Mouse (Mus musculus) hindbrain, embryonic 14.5 days (tissue): Measurements from ENCODE around the gene Gcnt3. TPM values are rescaled to one million over a fixed set of nuclear protein-coding genes. Genes with fewer than 3 reads are reported as not detected.

ENCODE experiments used
- ATAC-seq: fragments of 200-750 bp; cut with Nextera tagmentation; 2 replicates; pipeline ENCODE4 v1.8.0; 2017; ENCODE audit warnings: moderate number of reproducible peaks, mild to moderate bottlenecking, moderate TSS enrichment, moderate library complexity; ENCODE audit not compliant: low FRiP score
- DNase-seq: peaks from one replicate; pipeline ENCODE4 v3.0.0-alpha.2; 2015; ENCODE audit warnings: low spot score
- H3K27ac ChIP-seq: fragments of 300-500 bp; sonication (generic); 2 replicates; pipeline ENCODE4 v1.5.1; 2014; ENCODE audit warnings: mild to moderate bottlenecking, moderate library complexity
- H3K27me3 ChIP-seq: fragments of 300-500 bp; sonication (generic); 2 replicates; pipeline ENCODE4 v1.6.1; 2014; ENCODE audit warnings: mild to moderate bottlenecking, low read length, mixed read lengths; ENCODE audit not compliant: control insufficient read depth, insufficient read depth
- H3K36me3 ChIP-seq: fragments of 300-500 bp; sonication (generic); replicated peaks from 2 replicates; pipeline ENCODE4 v1.6.1; 2014; ENCODE audit not compliant: control insufficient read depth, insufficient read depth
- H3K4me1 ChIP-seq: fragments of 300-500 bp; sonication (generic); replicated peaks from 2 replicates; pipeline ENCODE4 v1.6.1; 2014; ENCODE audit warnings: antibody characterized with exemption, low read length, mixed read lengths; ENCODE audit not compliant: control insufficient read depth, insufficient read depth
- H3K4me2 ChIP-seq: fragments of 300-500 bp; sonication (generic); replicated peaks from 2 replicates; pipeline ENCODE4 v1.6.1; 2014; ENCODE audit warnings: mild to moderate bottlenecking, moderate library complexity
- H3K4me3 ChIP-seq: fragments of 300-500 bp; sonication (generic); replicated peaks from 2 replicates; pipeline ENCODE4 v1.5.1; 2014; ENCODE audit warnings: mild to moderate bottlenecking, low read length
- H3K9ac ChIP-seq: fragments of 300-500 bp; sonication (generic); 2 replicates; pipeline ENCODE4 v1.6.1; 2014
- H3K9me3 ChIP-seq: fragments of 300-500 bp; sonication (generic); 2 replicates; pipeline ENCODE4 v1.6.1; 2016; ENCODE audit warnings: low read length; ENCODE audit not compliant: control insufficient read depth
- WGBS: fragments of 180-500 bp; shearing (Covaris S2); extraction: QIAGEN DNeasy Blood & Tissue Kit; methylation state at CpG from one replicate; pipeline ENCODE4 v1.1.7; 2014; 5-methylcytosine and 5-hydroxymethylcytosine counted together
- polyA plus RNA-seq: library from polyadenylated mRNA; unstranded; fragments of >200 nt; fragmentation: Nextera tagmentation; extraction: Ambion mirVana; gene quantifications from 2 replicates; pipeline ENCODE4 v1.2.1, GENCODE M21; 2014

Gcnt3 gene
- polyA plus RNA-seq, result 0.04 TPM in 1 of 2 replicates, not detected in the other

DNA sequence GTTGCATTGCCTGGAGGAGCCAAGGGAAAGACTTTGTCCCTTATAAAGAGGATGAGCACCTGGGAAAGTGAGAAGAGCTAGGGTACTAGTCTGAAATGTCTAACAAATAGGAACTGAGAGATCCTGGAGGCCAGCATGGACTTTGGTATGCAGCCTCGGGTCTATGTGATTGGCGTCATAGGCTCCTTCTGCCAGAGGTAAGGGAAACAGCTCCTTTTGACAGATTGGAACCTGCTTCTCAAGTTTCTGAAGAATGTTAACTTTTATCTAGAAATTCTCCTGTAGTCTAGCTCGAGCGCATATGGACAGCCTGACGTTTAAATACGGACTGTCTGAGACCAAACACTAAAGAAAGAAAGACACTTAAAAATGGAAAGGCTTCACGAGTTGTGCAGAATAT, at the start of gene Gcnt3:
TSS of gene Gcnt3 (minus strand) at position 101 of the 400 bp plus-strand sequence.
- Histone ChIP-seq H3K36me3 (no peaks in the 10 kb centered on the region), H3K27me3 (no peaks in the 10 kb centered on the region), H3K9me3 (no peaks in the 10 kb centered on the region), H3K27ac (no peak within 1 kb of the TSS), H3K9ac (no peak within 1 kb of the TSS), H3K4me2 (no peak within 1 kb of the TSS), H3K4me1 (no peaks in the 10 kb centered on the region), H3K4me3 (no peak within 1 kb of the TSS)
- WGBS, result 92% methylated on average over 7 of the region's 7 CpGs
- ATAC-seq, result no peak
- DNase-seq, result no peak

DNA sequence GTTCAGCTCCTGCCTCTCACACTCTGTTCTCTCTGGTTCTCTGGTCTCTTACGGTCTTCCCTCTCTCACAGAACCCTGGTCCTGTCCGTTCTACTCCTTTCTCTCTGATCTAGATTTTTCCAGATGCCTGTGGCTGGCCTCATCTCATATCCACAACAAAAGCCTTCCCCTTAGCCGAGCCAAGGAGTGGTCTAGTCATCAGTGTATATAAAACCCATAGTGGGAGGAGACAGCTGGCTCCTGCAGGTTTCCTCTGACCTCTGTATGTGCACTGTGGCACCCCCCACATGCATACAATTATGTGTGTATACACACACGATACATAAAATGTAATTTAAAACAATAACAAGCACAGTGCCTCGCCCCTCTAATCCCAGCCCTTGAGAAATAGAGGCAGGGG, 49.5 kb upstream of the Gcnt3 start:
- H3K4me3 ChIP-seq, result no peak overlapping the region
- no peak overlapping the region for H3K9ac ChIP-seq
- no peaks in the 10 kb centered on the region; the same call in 1 of the 2 replicates for H3K36me3 ChIP-seq
- no peak overlapping the region for H3K4me2 ChIP-seq
- H3K27ac ChIP-seq, result no peak overlapping the region
- no peaks in the 10 kb centered on the region for H3K27me3 ChIP-seq
- H3K4me1 ChIP-seq, result 0 out of 2 replicates have a peak, but pooled peaks cover 4% of the 10 kb centered on the region
- whole genome bisulfite sequencing, result 67% methylated on average over 5 of the region's 5 CpGs
- no peak for DNase-seq
- H3K9me3 ChIP-seq, result no peaks in the 10 kb centered on the region
- no peak for ATAC-seq

DNA sequence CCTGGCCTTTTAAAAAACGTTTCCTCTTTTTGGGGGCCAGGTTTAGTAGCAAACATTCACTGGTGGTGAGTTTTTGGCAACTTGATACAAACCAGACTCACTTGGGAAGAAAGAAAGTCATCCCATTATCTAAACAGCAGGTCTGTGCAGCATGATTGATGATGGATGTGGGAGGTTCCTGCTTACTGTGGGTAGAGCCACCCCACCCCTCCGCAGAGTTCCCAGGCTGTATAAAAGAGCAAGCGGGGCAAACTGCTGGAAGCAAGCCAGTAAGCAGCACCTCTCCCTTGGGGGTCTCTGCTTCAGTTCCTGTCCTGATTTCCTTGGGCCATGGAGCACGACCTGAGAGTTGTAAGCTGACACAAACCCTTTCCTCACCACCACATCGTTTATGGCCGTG, 48.2 kb upstream of the Gcnt3 start:
- H3K4me2 ChIP-seq, result no peak overlapping the region
- no peak overlapping the region for H3K9ac ChIP-seq
- H3K9me3 ChIP-seq, result no peaks in the 10 kb centered on the region
- no peaks in the 10 kb centered on the region for H3K36me3 ChIP-seq
- DNase-seq (no peak), ATAC-seq (no peak)
- no peak overlapping the region for H3K4me3 ChIP-seq
- H3K27ac ChIP-seq, result no peak overlapping the region
- WGBS, result 36% methylated on average over 6 of the region's 6 CpGs
- no peaks in the 10 kb centered on the region for H3K27me3 ChIP-seq
- H3K4me1 ChIP-seq, result 0 out of 2 replicates have a peak, but pooled peaks cover 4% of the 10 kb centered on the region

DNA sequence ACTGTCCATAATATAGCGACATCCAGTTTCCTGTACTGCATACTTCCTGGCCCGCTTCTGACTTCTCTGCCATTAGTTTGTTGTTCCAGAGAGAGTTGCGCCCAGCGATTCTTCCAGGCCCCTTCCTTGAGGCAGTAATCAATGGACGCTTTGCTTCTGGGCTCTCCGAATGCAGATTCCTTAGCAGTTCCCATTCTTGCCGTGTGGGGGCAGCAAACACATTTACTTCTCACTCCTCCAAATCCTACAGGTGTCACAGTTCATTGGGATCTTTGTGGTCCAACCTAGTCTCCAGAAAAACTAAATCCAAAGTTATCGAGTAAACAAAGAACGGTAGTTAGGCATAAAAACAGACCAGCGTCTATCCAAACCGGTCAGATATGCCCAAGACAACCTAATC, 46.2 kb upstream of the Gcnt3 start:
- Histone ChIP-seq H3K36me3 (no peaks in the 10 kb centered on the region), H3K27me3 (no peaks in the 10 kb centered on the region), H3K9ac (no peak overlapping the region), H3K4me1 (0 out of 2 replicates have a peak, but pooled peaks cover 4% of the 10 kb centered on the region), H3K27ac (no peak overlapping the region), H3K4me3 (no peak overlapping the region), H3K9me3 (no peaks in the 10 kb centered on the region), H3K4me2 (no peak overlapping the region)
- DNase-seq, result peak; percentile 64
- WGBS, result 62% methylated on average over 11 of the region's 11 CpGs
- ATAC-seq, result no peak

DNA sequence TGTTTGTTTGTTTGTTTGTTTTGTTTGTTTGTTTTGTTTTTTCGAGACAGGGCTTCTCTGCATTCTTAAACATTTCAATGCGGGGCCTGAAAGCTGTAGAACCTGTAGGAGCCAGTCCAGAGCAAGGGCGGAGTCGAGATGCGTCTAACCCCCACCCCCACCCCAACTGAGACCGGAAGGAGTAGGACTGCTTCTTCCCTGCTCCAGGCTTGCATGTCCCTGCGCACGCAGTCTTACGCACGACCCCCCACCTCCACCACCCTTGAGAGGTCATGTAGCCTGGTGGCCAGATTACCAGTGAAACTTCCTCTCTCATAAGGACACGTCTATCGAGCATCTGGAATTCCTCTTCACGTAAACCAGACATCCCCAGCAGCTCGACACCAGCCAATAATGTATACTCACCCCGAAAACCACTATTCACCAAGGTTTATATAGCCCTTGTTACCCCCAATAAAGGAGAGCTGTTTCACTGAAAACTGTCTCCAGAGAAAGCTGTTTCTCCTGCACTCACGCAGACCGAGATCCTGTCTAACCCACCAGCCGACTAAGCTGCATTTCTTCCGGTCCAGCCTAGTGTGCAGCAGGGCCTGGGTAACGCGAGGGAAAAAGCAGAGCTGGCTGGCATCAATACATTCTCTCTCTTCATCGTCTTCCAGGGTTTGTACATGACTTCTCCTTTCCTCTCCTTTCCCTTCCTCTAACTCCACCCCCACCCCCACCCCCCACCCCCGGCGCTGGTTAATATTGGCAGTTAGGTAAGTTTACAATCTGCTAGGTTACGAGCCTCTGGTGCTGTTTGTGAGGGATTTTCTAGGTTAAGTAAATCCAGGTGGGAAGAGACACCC, 44.7 kb upstream of the Gcnt3 start:
- no peak for DNase-seq
- WGBS, result 84% methylated on average over 25 of the region's 25 CpGs
- H3K9me3 ChIP-seq, result no peaks in the 10 kb centered on the region
- no peak overlapping the region for H3K27ac ChIP-seq
- no peaks in the 10 kb centered on the region for H3K4me1 ChIP-seq
- H3K4me3 ChIP-seq, result no peak overlapping the region
- H3K36me3 ChIP-seq, result no peaks in the 10 kb centered on the region
- no peaks in the 10 kb centered on the region for H3K27me3 ChIP-seq
- H3K4me2 ChIP-seq, result no peak overlapping the region
- no peak overlapping the region for H3K9ac ChIP-seq
- ATAC-seq, result no peak

DNA sequence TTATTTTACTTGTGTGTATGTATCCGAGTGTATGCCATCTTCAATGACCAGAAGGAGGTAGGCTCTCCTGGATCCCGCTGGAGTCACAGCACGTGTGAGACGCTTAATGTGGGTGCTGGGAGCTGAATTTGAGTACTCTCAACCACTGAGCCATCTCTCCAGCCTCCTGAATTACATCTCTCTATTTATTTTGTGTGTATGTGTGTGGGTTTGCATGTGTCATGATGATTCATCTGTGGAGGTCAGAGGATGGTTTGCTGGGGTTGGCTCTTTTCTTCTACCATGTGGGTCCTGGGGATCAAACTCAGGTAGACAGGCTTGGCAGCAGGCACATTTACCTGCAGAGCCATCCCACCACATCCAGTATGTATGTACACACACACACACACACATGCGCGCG, 43.9 kb upstream of the Gcnt3 start:
- no peak for DNase-seq
- no peak for ATAC-seq
- 98% methylated on average over 7 of the region's 7 CpGs for WGBS
- H3K4me2 ChIP-seq, result no peak overlapping the region
- no peak overlapping the region for H3K4me3 ChIP-seq
- H3K27me3 ChIP-seq, result no peaks in the 10 kb centered on the region
- H3K36me3 ChIP-seq, result no peaks in the 10 kb centered on the region
- no peak overlapping the region for H3K27ac ChIP-seq
- no peaks in the 10 kb centered on the region for H3K9me3 ChIP-seq
- no peak overlapping the region for H3K9ac ChIP-seq
- H3K4me1 ChIP-seq, result no peaks in the 10 kb centered on the region

DNA sequence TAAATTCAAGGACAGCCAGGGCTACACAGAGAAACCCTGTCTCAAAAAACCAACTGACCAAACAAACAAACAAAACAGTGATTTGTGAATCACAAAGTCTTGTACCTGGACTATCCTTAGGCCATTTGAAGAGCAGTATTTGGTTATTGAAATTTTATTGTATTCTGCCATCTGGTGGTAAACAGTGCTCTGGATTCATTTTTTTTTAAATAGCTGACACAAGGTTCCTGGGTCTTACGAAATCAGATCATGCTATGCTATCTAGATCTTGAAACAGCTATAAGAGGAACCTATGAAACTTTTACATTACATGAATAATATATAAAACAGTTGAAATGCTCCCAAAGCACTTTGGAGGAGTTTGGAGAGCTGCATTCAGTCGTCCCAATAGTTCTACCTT, 43.1 kb upstream of the Gcnt3 start:
- Histone ChIP-seq H3K27ac (no peak overlapping the region), H3K4me2 (no peak overlapping the region), H3K4me1 (no peaks in the 10 kb centered on the region), H3K27me3 (no peaks in the 10 kb centered on the region), H3K36me3 (no peaks in the 10 kb centered on the region), H3K9ac (no peak overlapping the region), H3K9me3 (no peaks in the 10 kb centered on the region), H3K4me3 (no peak overlapping the region)
- DNase-seq (peak; percentile 49), ATAC-seq (no peak)
- WGBS, result 74% methylated on average over 2 of the region's 2 CpGs

DNA sequence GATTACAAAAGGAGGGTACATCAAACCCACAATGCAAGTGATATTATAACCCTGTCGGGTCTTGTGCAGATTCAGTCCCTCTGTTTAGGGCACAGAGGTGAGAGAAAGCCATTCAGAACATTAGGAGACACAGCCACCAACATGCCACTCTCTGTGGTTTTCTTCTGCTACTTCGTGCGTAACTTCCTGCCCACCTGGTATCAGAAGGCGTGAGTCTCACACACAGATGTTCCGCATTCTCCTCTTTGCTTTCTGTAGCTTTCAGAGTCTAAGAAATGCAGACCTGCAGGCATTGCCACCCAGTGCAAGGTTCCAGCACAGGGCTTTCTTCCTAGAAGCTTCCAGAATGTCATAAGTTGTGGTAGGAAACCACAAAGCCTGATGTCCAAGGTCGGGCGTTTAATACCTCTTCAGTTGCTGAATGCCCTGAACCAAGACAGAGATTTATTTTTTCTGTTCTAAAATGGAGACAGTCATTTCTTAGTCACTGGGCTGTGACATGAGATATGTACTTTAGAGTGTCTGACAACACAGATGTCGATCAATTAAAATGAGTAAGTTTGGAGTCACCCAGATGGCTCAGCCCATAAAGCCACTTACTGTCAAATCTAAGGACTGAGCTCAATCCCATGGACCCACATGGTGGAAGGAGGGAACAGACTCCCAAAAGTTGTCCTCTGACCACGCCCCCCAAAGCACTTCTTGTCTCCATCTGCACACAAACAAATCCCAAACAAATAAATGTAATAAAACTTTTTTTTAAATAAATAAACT, 42.3 kb upstream of the Gcnt3 start:
- no peaks in the 10 kb centered on the region for H3K4me1 ChIP-seq
- H3K9ac ChIP-seq, result no peak overlapping the region
- no peak overlapping the region for H3K4me3 ChIP-seq
- ATAC-seq, result no peak
- H3K9me3 ChIP-seq, result no peaks in the 10 kb centered on the region
- no peak overlapping the region for H3K27ac ChIP-seq
- no peak for DNase-seq
- no peak overlapping the region for H3K4me2 ChIP-seq
- 88% methylated on average over 9 of the region's 9 CpGs for WGBS
- no peaks in the 10 kb centered on the region for H3K36me3 ChIP-seq
- no peaks in the 10 kb centered on the region for H3K27me3 ChIP-seq

DNA sequence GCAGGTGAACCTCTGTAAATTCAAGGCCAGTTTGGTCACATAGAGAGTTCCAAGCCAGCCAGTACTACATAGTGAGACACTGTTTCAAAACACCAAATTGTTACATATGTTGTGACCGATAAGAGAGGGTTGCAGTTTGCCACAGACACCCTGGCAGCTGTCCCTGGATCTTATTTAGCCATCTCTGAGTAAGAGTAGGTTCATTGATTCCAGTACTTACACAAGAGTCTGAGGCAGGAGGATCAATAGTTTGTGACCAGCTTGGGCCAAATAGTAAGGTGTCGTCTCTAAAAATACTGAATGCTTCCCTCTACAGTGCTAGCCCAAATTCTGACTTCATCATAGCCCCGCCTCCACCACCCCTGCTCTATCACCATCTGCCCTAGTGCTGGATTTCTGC, 40.1 kb upstream of the Gcnt3 start:
- ATAC-seq (no peak), DNase-seq (no peak)
- H3K27ac ChIP-seq, result no peak overlapping the region

More for the DNA sequence above, 40.1 kb upstream of the Gcnt3 start:
- Histone ChIP-seq H3K27me3 (no peaks in the 10 kb centered on the region), H3K9me3 (no peaks in the 10 kb centered on the region), H3K9ac (no peak overlapping the region), H3K4me3 (no peak overlapping the region), H3K36me3 (no peaks in the 10 kb centered on the region), H3K4me2 (no peak overlapping the region), H3K4me1 (no peaks in the 10 kb centered on the region)
- 88% methylated on average over 3 of the region's 3 CpGs for WGBS
